Mouse (Mus musculus): ENCODE measurements around the gene Ccdc69.

The Ccdc69 gene

DNA sequence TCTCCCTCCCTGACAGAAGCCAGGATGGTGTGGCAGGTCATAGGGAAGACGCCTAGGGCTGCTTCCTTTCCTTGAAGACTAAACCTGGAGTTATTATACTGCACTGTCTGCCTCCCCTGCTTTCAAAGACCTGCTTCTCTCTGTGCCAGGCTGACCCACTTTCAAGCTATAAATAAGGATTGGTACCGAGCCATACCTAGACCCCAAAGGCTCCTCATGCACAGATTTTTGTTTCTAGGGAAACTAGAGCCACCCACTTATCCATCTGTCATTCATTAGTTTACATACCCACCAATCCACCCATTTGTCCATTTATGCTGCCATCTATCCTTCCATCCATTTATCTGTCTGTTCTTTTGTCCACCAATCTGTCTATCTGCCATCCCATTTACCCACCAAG is 60.7 kb downstream of the Ccdc69 start:
- H3K27me3 ChIP-seq (ENCODE audit: control insufficient read depth, insufficient read depth, low read length, poor library complexity, severe bottlenecking): no peaks in the 10 kb centered on the region
- DNase-seq (ENCODE audit: low read depth, low spot score): no peak
- peaks cover 6% of the 10 kb centered on the region for H3K36me3 ChIP-seq (ENCODE audit: control insufficient read depth, insufficient read depth, low read length, poor library complexity, severe bottlenecking)

DNA sequence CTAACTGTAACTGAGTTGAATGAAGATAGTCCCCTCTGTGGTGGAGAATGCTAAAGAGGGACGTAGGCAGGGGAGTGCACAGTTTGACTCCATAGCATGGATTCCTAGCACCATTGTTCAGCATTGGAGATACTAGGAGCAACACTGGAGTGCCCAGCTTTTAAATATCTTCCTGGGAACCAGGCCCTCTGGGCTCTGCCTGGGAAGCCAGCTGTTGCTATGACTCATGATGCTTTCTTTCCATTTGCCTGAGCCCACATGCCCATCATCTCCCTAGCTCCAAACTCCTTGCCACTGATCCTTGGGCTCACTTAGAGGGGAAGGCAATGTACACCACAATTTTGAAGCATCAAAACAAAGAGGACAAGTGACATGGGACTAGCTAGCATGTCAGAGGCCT is 61.2 kb downstream of the Ccdc69 start:
- Histone ChIP-seq H3K27me3 (ENCODE audit: control insufficient read depth, insufficient read depth, low read length, poor library complexity, severe bottlenecking) (no peaks in the 10 kb centered on the region), H3K36me3 (ENCODE audit: control insufficient read depth, insufficient read depth, low read length, poor library complexity, severe bottlenecking) (peaks cover 6% of the 10 kb centered on the region)
- no peak for DNase-seq (ENCODE audit: low read depth, low spot score)

DNA sequence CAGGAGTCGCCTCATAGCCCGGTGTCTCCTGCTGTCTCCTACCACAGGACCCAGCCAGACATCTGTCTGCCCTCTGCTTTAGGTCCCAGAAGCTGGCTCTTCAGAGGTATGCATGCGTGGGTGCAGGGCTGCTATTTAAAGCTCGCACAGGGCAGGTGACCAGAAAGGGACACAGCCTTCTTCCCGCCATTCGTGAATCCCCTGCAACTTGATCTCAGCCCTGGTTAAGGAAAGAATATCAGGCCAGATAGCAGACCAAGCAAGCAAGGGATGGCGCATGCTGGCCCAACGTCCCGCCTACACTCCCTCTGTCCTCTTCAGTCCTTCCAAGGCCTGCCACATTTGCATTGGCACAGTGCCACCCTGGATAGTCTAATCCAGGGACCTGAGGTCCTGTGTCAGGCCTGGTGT is 62.1 kb downstream of the Ccdc69 start:
- Histone ChIP-seq H3K36me3 (ENCODE audit: control insufficient read depth, insufficient read depth, low read length, poor library complexity, severe bottlenecking) (peaks cover 9% of the 10 kb centered on the region), H3K27me3 (ENCODE audit: control insufficient read depth, insufficient read depth, low read length, poor library complexity, severe bottlenecking) (no peaks in the 10 kb centered on the region)
- no peak for DNase-seq (ENCODE audit: low read depth, low spot score)

DNA sequence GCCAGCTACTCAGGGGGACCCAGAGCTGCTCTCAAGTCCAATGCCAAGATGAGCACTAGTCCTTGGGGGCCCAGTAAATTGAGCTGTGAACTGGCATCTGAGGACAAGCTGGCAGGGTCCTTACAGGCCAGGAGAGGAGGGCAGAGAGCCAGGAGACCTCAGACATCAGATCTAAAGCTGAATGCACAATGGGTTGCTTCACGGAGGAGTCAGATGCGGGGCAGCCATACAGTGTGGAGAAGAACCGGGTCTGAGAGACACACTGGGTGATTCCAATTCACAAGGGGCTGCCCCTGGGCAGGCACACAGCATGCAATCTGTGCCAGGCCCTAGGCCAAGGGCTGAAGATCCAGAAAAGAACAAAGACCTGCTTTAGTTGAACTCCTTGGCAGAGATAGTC is 62.7 kb downstream of the Ccdc69 start:
- no peaks in the 10 kb centered on the region for H3K27me3 ChIP-seq (ENCODE audit: control insufficient read depth, insufficient read depth, low read length, poor library complexity, severe bottlenecking)
- no peak for DNase-seq (ENCODE audit: low read depth, low spot score)
- H3K36me3 ChIP-seq (ENCODE audit: control insufficient read depth, insufficient read depth, low read length, poor library complexity, severe bottlenecking): peaks cover 11% of the 10 kb centered on the region

DNA sequence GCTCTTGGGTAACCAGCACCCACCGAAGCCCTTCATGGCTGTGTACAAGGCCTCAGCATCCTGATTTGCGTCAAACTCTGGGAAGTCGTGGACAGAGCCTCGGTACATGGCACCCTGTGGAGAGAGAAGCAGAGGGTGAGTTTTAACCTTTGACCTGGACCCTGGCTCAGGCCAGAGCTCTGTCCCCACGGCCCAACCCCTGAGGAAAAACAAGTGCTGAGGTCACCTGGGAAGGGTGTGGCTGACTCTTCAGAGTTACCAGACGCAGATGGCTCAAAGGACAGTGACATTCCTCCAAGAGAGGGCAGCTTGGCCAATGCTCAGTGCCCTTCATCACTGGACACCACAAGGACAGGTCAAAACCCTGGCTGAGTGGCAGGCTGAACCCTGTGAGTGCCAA is 64.1 kb downstream of the Ccdc69 start:
- Histone ChIP-seq H3K36me3 (ENCODE audit: control insufficient read depth, insufficient read depth, low read length, poor library complexity, severe bottlenecking) (peaks cover 12% of the 10 kb centered on the region), H3K27me3 (ENCODE audit: control insufficient read depth, insufficient read depth, low read length, poor library complexity, severe bottlenecking) (no peaks in the 10 kb centered on the region)
- DNase-seq (ENCODE audit: low read depth, low spot score): no peak

DNA sequence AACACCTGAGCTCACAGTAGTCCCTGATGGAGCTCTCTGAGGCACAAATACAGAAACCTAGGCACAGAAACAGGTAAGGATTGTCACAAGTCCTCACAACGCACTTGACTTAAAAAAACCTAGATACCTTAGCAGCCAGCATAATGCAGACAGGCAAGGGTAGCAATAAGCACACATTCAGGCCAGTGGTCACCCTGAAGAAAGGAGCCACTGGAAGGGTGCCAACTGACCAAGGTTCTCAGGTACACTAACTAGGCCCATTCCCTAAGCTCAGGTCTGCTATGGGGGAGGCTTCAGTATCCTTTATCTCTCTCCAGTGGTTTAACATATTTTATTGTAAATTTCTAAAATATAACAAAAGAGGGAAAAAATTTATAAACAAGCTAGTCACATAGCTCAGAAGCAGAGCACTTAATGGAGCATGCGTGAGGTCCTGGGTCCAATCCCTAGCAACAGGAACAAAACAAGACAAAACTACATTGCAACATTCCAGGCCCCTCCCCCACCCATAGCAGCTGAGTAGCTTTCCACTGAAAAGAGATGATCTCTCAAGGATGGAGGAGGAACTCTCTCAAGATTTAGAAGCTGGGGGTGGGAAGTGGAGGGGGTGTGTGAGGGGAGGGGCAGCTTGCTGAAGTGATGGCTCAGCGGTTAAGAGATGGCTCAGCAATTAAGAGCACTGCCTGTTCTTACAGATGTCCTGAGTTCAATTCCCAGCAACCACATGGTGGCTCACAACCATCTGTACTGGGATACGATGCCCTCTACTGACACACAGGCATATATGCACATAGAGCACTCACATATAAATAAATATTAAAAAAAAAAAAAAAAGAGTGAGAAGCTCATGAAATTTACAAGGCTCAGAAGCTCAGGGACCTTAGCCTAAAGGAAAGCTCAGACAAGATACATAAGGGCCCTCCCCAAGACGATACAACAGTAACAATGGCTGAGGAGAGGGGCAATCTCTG is 65.1 kb downstream of the Ccdc69 start:
- no peak for DNase-seq (ENCODE audit: low read depth, low spot score)
- Histone ChIP-seq H3K27me3 (ENCODE audit: control insufficient read depth, insufficient read depth, low read length, poor library complexity, severe bottlenecking) (no peaks in the 10 kb centered on the region), H3K36me3 (ENCODE audit: control insufficient read depth, insufficient read depth, low read length, poor library complexity, severe bottlenecking) (peaks cover 19% of the 10 kb centered on the region)

DNA sequence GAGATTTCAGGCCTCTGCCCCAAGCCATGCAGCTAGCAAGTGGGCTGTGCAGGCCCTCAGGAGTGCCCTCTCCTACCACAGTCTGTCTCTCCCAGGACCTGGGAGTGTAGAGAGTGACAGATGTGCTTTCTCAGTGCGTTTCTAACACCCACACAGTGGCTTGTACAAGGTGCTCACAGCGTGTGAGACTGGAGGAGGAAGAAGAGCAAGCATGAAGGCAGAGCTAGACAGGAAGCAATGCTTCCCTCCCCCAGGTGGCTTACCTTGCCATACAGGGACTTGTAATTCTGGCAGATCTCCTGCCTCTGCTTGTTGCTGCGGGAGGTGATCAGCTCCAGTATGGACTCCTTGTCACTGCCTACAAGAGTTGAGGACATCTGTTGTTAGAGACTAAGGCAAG is 66.5 kb downstream of the Ccdc69 start:
- DNase-seq (ENCODE audit: low read depth, low spot score): no peak
- Histone ChIP-seq H3K36me3 (ENCODE audit: control insufficient read depth, insufficient read depth, low read length, poor library complexity, severe bottlenecking) (peaks cover 21% of the 10 kb centered on the region), H3K27me3 (ENCODE audit: control insufficient read depth, insufficient read depth, low read length, poor library complexity, severe bottlenecking) (no peaks in the 10 kb centered on the region)

DNA sequence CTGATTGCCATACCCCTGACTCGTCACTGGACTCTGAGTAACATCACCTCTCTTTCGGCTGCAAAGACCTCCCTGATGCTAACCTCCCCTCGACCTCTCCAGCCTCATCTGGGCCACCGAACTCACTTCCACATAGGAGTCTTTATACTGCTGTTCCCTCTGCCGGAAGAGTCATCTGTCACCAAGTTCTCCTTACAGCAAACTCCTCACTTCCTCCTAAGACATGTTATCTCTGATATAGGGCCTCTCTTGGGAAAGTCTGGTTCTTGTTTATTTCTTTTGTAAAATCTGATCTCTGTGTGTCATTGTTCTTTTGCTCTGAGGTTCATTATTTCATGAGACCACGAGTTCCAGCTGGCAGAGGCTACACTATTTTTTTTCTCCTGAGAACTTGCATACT is 69.7 kb downstream of the Ccdc69 start:
- no peak for DNase-seq (ENCODE audit: low read depth, low spot score)
- Histone ChIP-seq H3K36me3 (ENCODE audit: control insufficient read depth, insufficient read depth, low read length, poor library complexity, severe bottlenecking) (peaks cover 27% of the 10 kb centered on the region), H3K27me3 (ENCODE audit: control insufficient read depth, insufficient read depth, low read length, poor library complexity, severe bottlenecking) (no peaks in the 10 kb centered on the region)

DNA sequence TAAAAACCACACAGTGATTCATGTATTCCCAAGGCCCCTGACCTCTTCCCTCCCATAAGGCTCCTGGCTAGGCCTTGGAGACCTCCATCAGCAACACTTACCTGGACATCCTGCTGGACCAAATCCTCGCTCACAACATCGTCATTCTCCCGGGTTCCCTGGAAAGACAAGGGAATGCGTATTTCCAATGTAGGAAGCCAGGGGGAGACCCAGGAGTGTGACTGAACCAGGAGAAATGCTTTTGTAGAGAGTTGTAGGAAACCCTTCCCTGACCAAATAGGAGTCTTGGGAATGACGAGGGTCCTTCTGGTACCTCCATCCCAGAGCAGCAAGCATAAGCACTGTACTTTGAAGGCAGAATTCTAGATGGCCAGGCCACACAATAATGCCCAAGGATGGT is 72.2 kb downstream of the Ccdc69 start:
- no peak for DNase-seq (ENCODE audit: low read depth, low spot score)
- Histone ChIP-seq H3K27me3 (ENCODE audit: control insufficient read depth, insufficient read depth, low read length, poor library complexity, severe bottlenecking) (no peaks in the 10 kb centered on the region), H3K36me3 (ENCODE audit: control insufficient read depth, insufficient read depth, low read length, poor library complexity, severe bottlenecking) (peaks cover 31% of the 10 kb centered on the region)

DNA sequence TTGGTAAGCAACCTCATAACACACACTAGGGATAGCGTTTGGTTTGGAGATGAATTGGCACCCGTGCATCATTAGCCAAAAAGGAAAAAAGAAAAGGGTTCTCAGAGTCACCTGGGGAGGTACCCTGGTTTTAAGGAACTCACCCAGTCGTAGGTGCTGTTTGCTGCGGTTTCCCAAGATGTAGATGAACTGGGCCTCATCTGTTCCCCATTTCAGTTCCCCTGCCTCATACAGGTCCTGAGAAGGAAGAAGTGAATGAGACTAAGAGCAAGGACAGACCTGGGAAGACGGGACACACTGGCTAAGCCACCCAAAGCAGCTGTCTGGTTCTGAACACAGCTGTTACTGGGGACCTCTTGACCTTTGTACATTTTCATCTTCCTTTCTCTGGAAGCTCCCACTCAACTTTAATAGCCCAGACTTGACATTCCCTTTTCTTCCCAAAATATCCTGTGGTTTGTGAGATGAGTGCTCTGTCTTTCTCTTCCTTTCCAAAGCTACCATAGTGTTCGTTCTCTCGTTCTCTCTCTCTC is 72.9 kb downstream of the Ccdc69 start:
- no peaks in the 10 kb centered on the region for H3K27me3 ChIP-seq (ENCODE audit: control insufficient read depth, insufficient read depth, low read length, poor library complexity, severe bottlenecking)
- peaks cover 28% of the 10 kb centered on the region for H3K36me3 ChIP-seq (ENCODE audit: control insufficient read depth, insufficient read depth, low read length, poor library complexity, severe bottlenecking)
- DNase-seq (ENCODE audit: low read depth, low spot score): no peak

Data from splenic B cell, adult 2 months (primary cell).